Mouse (Mus musculus) spleen, adult 2 months (tissue): Measurements from ENCODE around the gene Myh9.

Source experiments
- CTCF ChIP-seq: fragments of 200-500 bp; IDR thresholded peaks from 2 replicates; pipeline ENCODE4 v1.5.1; 2011; ENCODE audit warnings: mild to moderate bottlenecking, inconsistent platforms; ENCODE audit not compliant: insufficient read depth, insufficient read length, insufficient replicate concordance; ENCODE audit errors: extremely low read depth
- POLR2A ChIP-seq: fragments of 200-500 bp; IDR thresholded peaks from 2 replicates; pipeline ENCODE4 v1.6.1; 2011; ENCODE audit warnings: low read depth, low read length, inconsistent platforms

GRCm38 (mm10) chr15:77749717-77750116 is 92.3 kb downstream of the Myh9 start:
- TF ChIP-seq CTCF, result no peak
- no peak for TF ChIP-seq POLR2A
